Mouse (Mus musculus): ENCODE measurements around the gene Ldb2. TPM values are rescaled to one million over a fixed set of nuclear protein-coding genes. Genes with fewer than 3 reads are reported as not detected.
A peak's percentile ranks its signal among the peaks of the same experiment; 100 is the strongest.

The Ldb2 gene
- total and polyA plus RNA-seq, 3 experiments, result 26.4 to 43.1 (median 29.1) TPM

GRCm38 (mm10) chr5:44719872-44720271, 79.6 kb downstream of the Ldb2 start:
- DNase-seq, result no peak

- DNase-seq, result no peak
Measured at GRCm38 (mm10) chr5:44714508-44714907, 85.0 kb downstream of the Ldb2 start.

- DNase-seq, result no peak
Measured at GRCm38 (mm10) chr5:44713181-44713789, 86.2 kb downstream of the Ldb2 start.

- peak; percentile 40 for DNase-seq
Measured at GRCm38 (mm10) chr5:44711211-44711610, 88.3 kb downstream of the Ldb2 start.

- no peak for DNase-seq
Measured at GRCm38 (mm10) chr5:44710132-44710871, 89.2 kb downstream of the Ldb2 start.

GRCm38 (mm10) chr5:44709276-44709675, 90.2 kb downstream of the Ldb2 start:
- DNase-seq, result no peak

GRCm38 (mm10) chr5:44707946-44708345, 91.5 kb downstream of the Ldb2 start:
- no peak for DNase-seq

- peak; percentile 33 for DNase-seq
Measured at GRCm38 (mm10) chr5:44706997-44707698, 92.3 kb downstream of the Ldb2 start.

- no peak for DNase-seq
Measured at GRCm38 (mm10) chr5:44697993-44698392, 101.5 kb downstream of the Ldb2 start.

GRCm38 (mm10) chr5:44696548-44696947, 102.9 kb downstream of the Ldb2 start:
- no peak for DNase-seq

GRCm38 (mm10) chr5:44693674-44694073, 105.8 kb downstream of the Ldb2 start:
- DNase-seq, result no peak

GRCm38 (mm10) chr5:44686344-44686743, 113.1 kb downstream of the Ldb2 start:
- DNase-seq, result peak; percentile 54

GRCm38 (mm10) chr5:44681054-44681638, 118.3 kb downstream of the Ldb2 start:
- DNase-seq, result no peak

GRCm38 (mm10) chr5:44677814-44678213, 121.7 kb downstream of the Ldb2 start:
- DNase-seq, result no peak

- DNase-seq, result no peak
Measured at GRCm38 (mm10) chr5:44676145-44676754, 123.2 kb downstream of the Ldb2 start.

- DNase-seq, result no peak
Measured at GRCm38 (mm10) chr5:44670336-44670735, 129.1 kb downstream of the Ldb2 start.

- no peak for DNase-seq
Measured at GRCm38 (mm10) chr5:44667907-44668306, 131.6 kb downstream of the Ldb2 start.

- no peak for DNase-seq
Measured at GRCm38 (mm10) chr5:44667383-44667782, 132.1 kb downstream of the Ldb2 start.

GRCm38 (mm10) chr5:44659651-44660050, 139.8 kb downstream of the Ldb2 start:
- no peak for DNase-seq

GRCm38 (mm10) chr5:44656707-44657106, 142.8 kb downstream of the Ldb2 start:
- no peak for DNase-seq

GRCm38 (mm10) chr5:44654403-44654802, 145.1 kb downstream of the Ldb2 start:
- no peak for DNase-seq

GRCm38 (mm10) chr5:44646842-44647190, 152.7 kb downstream of the Ldb2 start:
- no peak for DNase-seq

Measured in adrenal gland, adult 2 months (tissue).